Mouse (Mus musculus) embryonic facial prominence, embryonic 15.5 days (tissue): ENCODE data around the gene Drg1. TPM values are rescaled to one million over a fixed set of nuclear protein-coding genes. Genes with fewer than 3 reads are reported as not detected.
A peak's percentile ranks its signal among the peaks of the same experiment; 100 is the strongest.

Experiments used
- ATAC-seq: fragments of 200-750 bp; cut with Nextera tagmentation; 2 replicates; pipeline ENCODE4 v1.8.0; 2017; ENCODE audit warnings: low read depth, moderate TSS enrichment; ENCODE audit not compliant: insufficient number of reproducible peaks, low FRiP score, low TSS enrichment
- H3K27ac ChIP-seq: fragments of 300-500 bp; sonication (generic); replicated peaks from 2 replicates; pipeline ENCODE4 v1.5.1; 2015; ENCODE audit warnings: mild to moderate bottlenecking, inconsistent platforms
- H3K27me3 ChIP-seq: fragments of 300-500 bp; sonication (generic); 2 replicates; pipeline ENCODE4 v1.6.1; 2015; ENCODE audit warnings: inconsistent platforms
- H3K36me3 ChIP-seq: fragments of 300-500 bp; sonication (generic); 2 replicates; pipeline ENCODE4 v1.6.1; 2015; ENCODE audit warnings: mild to moderate bottlenecking, inconsistent platforms
- H3K4me1 ChIP-seq: fragments of 300-500 bp; sonication (generic); 2 replicates; pipeline ENCODE4 v1.6.1; 2015; ENCODE audit warnings: inconsistent platforms
- H3K4me2 ChIP-seq: fragments of 300-500 bp; sonication (generic); replicated peaks from 2 replicates; pipeline ENCODE4 v1.6.1; 2015; ENCODE audit warnings: mild to moderate bottlenecking, inconsistent platforms
- H3K4me3 ChIP-seq: fragments of 300-500 bp; sonication (generic); replicated peaks from 2 replicates; pipeline ENCODE4 v1.5.1; 2015; ENCODE audit warnings: mild to moderate bottlenecking, inconsistent platforms
- H3K9ac ChIP-seq: fragments of 300-500 bp; sonication (generic); 2 replicates; pipeline ENCODE4 v1.6.1; 2015; ENCODE audit warnings: inconsistent platforms
- H3K9me3 ChIP-seq: fragments of 300-500 bp; sonication (generic); replicated peaks from 2 replicates; pipeline ENCODE4 v1.6.1; 2016; ENCODE audit warnings: inconsistent platforms
- WGBS: fragments of 180-500 bp; shearing (Covaris S2); methylation state at CpG from one replicate; pipeline ENCODE4 v1.1.7; 2015; 5-methylcytosine and 5-hydroxymethylcytosine counted together
- polyA plus RNA-seq: library from polyadenylated mRNA; unstranded; fragments of >200 nt; fragmentation: Nextera tagmentation; extraction: Ambion mirVana; gene quantifications from 2 replicates; pipeline ENCODE4 v1.2.1, GENCODE M21; 2015

Drg1 gene
- polyA plus RNA-seq, 1 experiment from 2014 or later: 201 TPM

- Histone ChIP-seq H3K27me3 (no peaks in the 10 kb centered on the region), H3K4me3 (no peak overlapping the region), H3K36me3 (peaks cover 96% of the 10 kb centered on the region), H3K9ac (no peak overlapping the region), H3K4me1 (peaks cover 47% of the 10 kb centered on the region), H3K9me3 (no peaks in the 10 kb centered on the region), H3K27ac (no peak overlapping the region), H3K4me2 (no peak overlapping the region)
- WGBS: 87% methylated on average over 14 of the region's 14 CpGs
- ATAC-seq: no peak
Observed at GRCm38 (mm10) chr11:3298813-3299185, 32.6 kb upstream of the Drg1 start.

GRCm38 (mm10) chr11:3297871-3298812 is 31.9 kb upstream of the Drg1 start:
- H3K9ac ChIP-seq: no peak overlapping the region
- H3K4me2 ChIP-seq: no peak overlapping the region
- 80% methylated on average over 10 of the region's 10 CpGs for WGBS
- no peaks in the 10 kb centered on the region for H3K9me3 ChIP-seq
- no peaks in the 10 kb centered on the region for H3K27me3 ChIP-seq
- H3K27ac ChIP-seq: no peak overlapping the region
- H3K4me3 ChIP-seq: no peak overlapping the region
- peaks cover 95% of the 10 kb centered on the region for H3K36me3 ChIP-seq
- H3K4me1 ChIP-seq: peaks cover 48% of the 10 kb centered on the region
- no peak for ATAC-seq

DNA sequence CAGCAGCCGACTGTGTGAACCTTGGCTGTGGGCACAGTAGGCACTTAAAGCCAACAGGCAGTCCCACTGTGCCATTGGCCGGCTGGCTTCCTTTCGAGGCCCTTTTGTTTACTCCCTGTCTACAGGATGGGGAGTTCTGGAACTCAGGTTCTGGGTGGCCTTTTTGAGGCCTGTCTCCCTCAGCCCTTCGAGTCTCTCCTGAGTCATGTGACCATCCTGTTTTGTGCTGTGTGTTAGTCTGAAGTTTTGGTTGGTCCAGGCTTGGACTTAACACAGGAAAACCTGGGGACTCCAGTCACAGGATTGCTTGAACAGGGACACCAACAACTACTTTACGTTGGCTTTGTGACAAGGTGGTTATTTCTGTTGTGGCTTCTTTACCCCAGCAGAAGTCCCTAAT is 29.8 kb upstream of the Drg1 start:
- no peak overlapping the region for H3K9ac ChIP-seq
- H3K36me3 ChIP-seq: peaks cover 74% of the 10 kb centered on the region
- no peak overlapping the region for H3K4me2 ChIP-seq
- no peak overlapping the region for H3K27ac ChIP-seq
- WGBS: 69% methylated on average over 5 of the region's 5 CpGs
- ATAC-seq: no peak
- peaks cover 49% of the 10 kb centered on the region for H3K4me1 ChIP-seq
- no peaks in the 10 kb centered on the region for H3K27me3 ChIP-seq
- no peak overlapping the region for H3K4me3 ChIP-seq
- no peaks in the 10 kb centered on the region for H3K9me3 ChIP-seq

DNA sequence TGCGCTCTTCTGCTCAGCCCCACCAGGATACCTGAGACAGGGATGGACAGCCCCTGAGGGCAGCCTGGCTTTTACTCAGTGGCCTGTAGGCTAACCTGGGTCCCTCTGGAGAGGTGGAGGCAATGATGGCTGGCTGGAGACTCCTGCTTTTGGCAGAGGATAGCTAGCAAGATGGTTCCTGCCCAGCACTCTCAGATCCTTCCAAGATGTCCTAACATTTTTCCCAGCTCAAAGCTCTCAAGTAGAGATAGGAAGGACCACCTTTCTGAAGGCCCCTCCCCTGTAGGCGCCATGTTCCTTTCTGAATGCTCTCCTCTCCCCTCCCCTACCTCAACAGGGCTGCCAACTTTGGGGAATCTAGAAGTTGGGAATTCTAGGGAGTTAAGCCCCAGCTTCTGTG is 28.4 kb upstream of the Drg1 start:
- 91% methylated on average over 2 of the region's 2 CpGs for WGBS
- Histone ChIP-seq H3K36me3 (peaks cover 61% of the 10 kb centered on the region), H3K4me2 (no peak overlapping the region; the same call in 1 of the 2 replicates), H3K4me3 (peak overlapping the region; percentile 15; the same call in 1 of the 2 replicates), H3K4me1 (peaks cover 52% of the 10 kb centered on the region), H3K9me3 (no peaks in the 10 kb centered on the region), H3K27ac (peak overlapping the region; percentile 17; the same call in 1 of the 2 replicates), H3K27me3 (no peaks in the 10 kb centered on the region), H3K9ac (no peak overlapping the region)
- ATAC-seq: no peak

DNA sequence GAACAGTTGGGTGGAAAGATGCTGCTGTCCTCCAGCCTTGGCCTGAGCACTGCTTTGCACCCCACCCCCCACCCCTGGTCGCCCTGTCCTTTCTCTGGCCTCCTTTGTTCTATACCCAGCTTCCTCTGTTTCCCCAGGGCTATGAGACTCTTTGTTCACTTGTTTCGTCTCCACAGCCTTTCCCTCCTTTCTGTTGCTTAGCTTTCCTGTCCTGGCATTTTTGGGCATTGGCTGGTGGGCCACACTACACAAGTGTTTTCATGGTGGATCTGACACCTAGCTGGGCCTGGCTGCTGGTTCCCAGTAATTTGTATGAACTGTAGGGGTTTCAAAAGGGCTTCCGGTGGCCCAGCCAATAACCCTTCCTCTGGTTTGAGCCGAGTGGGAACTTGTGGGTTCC is 27.1 kb upstream of the Drg1 start:
- H3K27me3 ChIP-seq: no peaks in the 10 kb centered on the region
- H3K4me3 ChIP-seq: peak overlapping the region; percentile 84
- H3K9me3 ChIP-seq: no peaks in the 10 kb centered on the region
- peak overlapping the region; percentile 6; the same call in 1 of the 2 replicates for H3K9ac ChIP-seq
- WGBS: 31% methylated on average over 4 of the region's 4 CpGs
- peak overlapping the region; percentile 100 for H3K27ac ChIP-seq
- ATAC-seq: no peak
- H3K4me1 ChIP-seq: peaks cover 57% of the 10 kb centered on the region
- peaks cover 48% of the 10 kb centered on the region for H3K36me3 ChIP-seq
- peak overlapping the region; percentile 90 for H3K4me2 ChIP-seq

DNA sequence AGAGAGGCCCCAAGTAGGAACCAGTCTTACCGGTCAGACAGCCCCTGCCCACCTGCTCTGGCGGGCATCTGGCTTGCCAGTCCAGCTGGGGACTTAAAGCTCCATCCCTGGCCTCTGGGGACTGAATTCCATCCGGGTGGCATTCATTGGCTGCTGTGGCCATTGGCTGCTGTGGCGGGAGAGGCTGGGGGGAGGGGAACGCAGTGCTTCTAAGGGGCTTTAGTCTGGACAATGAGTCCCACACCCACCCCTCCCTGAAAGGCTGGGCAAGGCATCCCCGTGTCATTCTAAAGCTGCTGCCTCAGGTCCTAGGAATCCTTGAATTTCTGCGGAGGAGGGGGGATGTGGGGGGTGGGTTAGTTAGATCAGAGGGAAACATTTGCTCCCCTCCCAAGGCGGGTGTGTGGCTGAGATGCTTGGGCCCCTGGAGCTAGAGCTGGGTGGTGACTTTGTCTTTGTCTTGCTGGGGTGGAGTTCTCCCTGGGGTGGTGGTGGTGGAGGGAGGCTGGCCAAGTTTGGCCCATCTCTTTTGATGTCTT is 26.6 kb upstream of the Drg1 start:
- Histone ChIP-seq H3K36me3 (peaks cover 42% of the 10 kb centered on the region), H3K9ac (peak overlapping the region; percentile 98), H3K9me3 (no peaks in the 10 kb centered on the region), H3K4me3 (peak overlapping the region; percentile 84), H3K4me1 (peaks cover 62% of the 10 kb centered on the region), H3K27ac (peak overlapping the region; percentile 100), H3K27me3 (no peaks in the 10 kb centered on the region), H3K4me2 (peak overlapping the region; percentile 90)
- WGBS: 1% methylated on average over 8 of the region's 8 CpGs
- ATAC-seq: no peak

- peaks cover 59% of the 10 kb centered on the region for H3K4me1 ChIP-seq
- no peaks in the 10 kb centered on the region for H3K9me3 ChIP-seq
- H3K4me3 ChIP-seq: peak overlapping the region; percentile 84
- ATAC-seq: 0 out of 2 replicates have a peak, but pooled peaks have one; percentile 9
- peak overlapping the region; percentile 98 for H3K9ac ChIP-seq
- H3K4me2 ChIP-seq: peak overlapping the region; percentile 90
- peaks cover 35% of the 10 kb centered on the region for H3K36me3 ChIP-seq
- H3K27me3 ChIP-seq: no peaks in the 10 kb centered on the region
- peak overlapping the region; percentile 100 for H3K27ac ChIP-seq
- WGBS: 1% methylated on average over 8 of the region's 8 CpGs
Observed at GRCm38 (mm10) chr11:3292062-3292421, 25.8 kb upstream of the Drg1 start.

GRCm38 (mm10) chr11:3291311-3292061 is 25.3 kb upstream of the Drg1 start:
- Histone ChIP-seq H3K27ac (peak overlapping the region; percentile 100), H3K4me3 (peak overlapping the region; percentile 84), H3K9ac (peak overlapping the region; percentile 98), H3K4me1 (peaks cover 59% of the 10 kb centered on the region), H3K27me3 (no peaks in the 10 kb centered on the region), H3K36me3 (peaks cover 29% of the 10 kb centered on the region), H3K9me3 (no peaks in the 10 kb centered on the region), H3K4me2 (peak overlapping the region; percentile 90)
- under 1% methylated on average over 26 of the region's 26 CpGs for WGBS
- ATAC-seq: no peak

- ATAC-seq: no peak
- Histone ChIP-seq H3K9ac (peak overlapping the region; percentile 98), H3K4me3 (peak overlapping the region; percentile 84), H3K36me3 (peaks cover 23% of the 10 kb centered on the region), H3K9me3 (no peaks in the 10 kb centered on the region), H3K27ac (peak overlapping the region; percentile 100), H3K4me2 (peak overlapping the region; percentile 90), H3K27me3 (no peaks in the 10 kb centered on the region), H3K4me1 (peaks cover 55% of the 10 kb centered on the region)
- under 1% methylated on average over 50 of the region's 50 CpGs for WGBS
Observed at GRCm38 (mm10) chr11:3290640-3291310, 24.6 kb upstream of the Drg1 start.

GRCm38 (mm10) chr11:3289803-3290639 is 23.8 kb upstream of the Drg1 start:
- H3K27me3 ChIP-seq: no peaks in the 10 kb centered on the region
- WGBS: under 1% methylated on average over 84 of the region's 92 CpGs

More at GRCm38 (mm10) chr11:3289803-3290639, 23.8 kb upstream of the Drg1 start:
- peak overlapping the region; percentile 98 for H3K9ac ChIP-seq
- H3K9me3 ChIP-seq: no peaks in the 10 kb centered on the region
- peak overlapping the region; percentile 84 for H3K4me3 ChIP-seq
- peak overlapping the region; percentile 90 for H3K4me2 ChIP-seq
- ATAC-seq: peak; percentile 63
- peaks cover 49% of the 10 kb centered on the region for H3K4me1 ChIP-seq
- peaks cover 17% of the 10 kb centered on the region for H3K36me3 ChIP-seq
- peak overlapping the region; percentile 100 for H3K27ac ChIP-seq
